Mouse (Mus musculus) kidney, embryonic 14.5 days (tissue): ENCODE data around the gene Zhx3. TPM values are rescaled to one million over a fixed set of nuclear protein-coding genes. Genes with fewer than 3 reads are reported as not detected.

ENCODE experiments used
- ATAC-seq: fragments of 200-750 bp; cut with Nextera tagmentation; 2 replicates; pipeline ENCODE4 v1.8.0; 2017; ENCODE audit warnings: moderate number of reproducible peaks, mild to moderate bottlenecking, moderate TSS enrichment, moderate library complexity; ENCODE audit not compliant: low FRiP score, low TSS enrichment
- H3K27ac ChIP-seq: fragments of 300-500 bp; sonication (generic); 2 replicates; pipeline ENCODE4 v1.5.1; 2014; ENCODE audit warnings: low read depth, mild to moderate bottlenecking, low read length, moderate library complexity, mixed read lengths
- H3K27me3 ChIP-seq: fragments of 300-500 bp; sonication (generic); 2 replicates; pipeline ENCODE4 v1.6.1; 2014; ENCODE audit warnings: mild to moderate bottlenecking, low read length; ENCODE audit not compliant: control insufficient read depth, insufficient read depth
- H3K36me3 ChIP-seq: fragments of 300-500 bp; sonication (generic); 2 replicates; pipeline ENCODE4 v1.6.1; 2014; ENCODE audit warnings: low read length, mixed read lengths; ENCODE audit not compliant: control insufficient read depth, insufficient read depth
- H3K4me1 ChIP-seq: fragments of 300-500 bp; sonication (generic); 2 replicates; pipeline ENCODE4 v1.6.1; 2014; ENCODE audit warnings: low read length, mixed read lengths; ENCODE audit not compliant: control insufficient read depth, insufficient read depth
- H3K4me2 ChIP-seq: fragments of 300-500 bp; sonication (generic); replicated peaks from 2 replicates; pipeline ENCODE4 v1.6.1; 2014; ENCODE audit warnings: low read depth, mild to moderate bottlenecking, low read length
- H3K4me3 ChIP-seq: fragments of 300-500 bp; sonication (generic); 2 replicates; pipeline ENCODE4 v1.5.1; 2014; ENCODE audit warnings: mild to moderate bottlenecking, low read length
- H3K9ac ChIP-seq: fragments of 300-500 bp; sonication (generic); 2 replicates; pipeline ENCODE4 v1.6.1; 2014; ENCODE audit warnings: low read depth, mild to moderate bottlenecking, low read length, moderate library complexity
- H3K9me3 ChIP-seq: fragments of 300-500 bp; sonication (generic); 2 replicates; pipeline ENCODE4 v1.6.1; 2016; ENCODE audit warnings: low read length; ENCODE audit not compliant: control insufficient read depth
- WGBS: fragments of 180-500 bp; shearing (Covaris S2); extraction: QIAGEN DNeasy Blood & Tissue Kit; methylation state at CpG from one replicate; pipeline ENCODE4 v1.1.7; 2014; 5-methylcytosine and 5-hydroxymethylcytosine counted together
- polyA plus RNA-seq: library from polyadenylated mRNA; unstranded; fragments of >200 nt; fragmentation: Nextera tagmentation; extraction: Ambion mirVana; gene quantifications from 2 replicates; pipeline ENCODE4 v1.2.1, GENCODE M21; 2014

The Zhx3 gene
- polyA plus RNA-seq, 1 experiment from 2014 or later: 10.2 TPM

GRCm38 (mm10) chr2:160780834-160781219, 92.0 kb downstream of the Zhx3 start:
- no peak overlapping the region for H3K4me2 ChIP-seq
- no peaks in the 10 kb centered on the region for H3K4me1 ChIP-seq
- no peaks in the 10 kb centered on the region for H3K27me3 ChIP-seq
- no peak for ATAC-seq
- H3K27ac ChIP-seq: no peak overlapping the region
- 95% methylated on average over 2 of the region's 2 CpGs for WGBS
- no peak overlapping the region for H3K4me3 ChIP-seq
- H3K9ac ChIP-seq: no peak overlapping the region
- no peaks in the 10 kb centered on the region for H3K9me3 ChIP-seq
- H3K36me3 ChIP-seq: no peaks in the 10 kb centered on the region; the same call in 1 of the 2 replicates

GRCm38 (mm10) chr2:160780154-160780833, 92.5 kb downstream of the Zhx3 start:
- WGBS: 87% methylated on average over 13 of the region's 13 CpGs
- no peak for ATAC-seq
- no peak overlapping the region for H3K4me3 ChIP-seq
- no peaks in the 10 kb centered on the region; the same call in 1 of the 2 replicates for H3K36me3 ChIP-seq
- no peaks in the 10 kb centered on the region for H3K27me3 ChIP-seq
- no peaks in the 10 kb centered on the region for H3K9me3 ChIP-seq
- no peak overlapping the region for H3K9ac ChIP-seq
- H3K4me1 ChIP-seq: no peaks in the 10 kb centered on the region
- H3K27ac ChIP-seq: no peak overlapping the region
- no peak overlapping the region for H3K4me2 ChIP-seq

- 82% methylated on average over 2 of the region's 2 CpGs for WGBS
- Histone ChIP-seq H3K27me3 (no peaks in the 10 kb centered on the region), H3K4me1 (no peaks in the 10 kb centered on the region), H3K9me3 (no peaks in the 10 kb centered on the region), H3K36me3 (no peaks in the 10 kb centered on the region; the same call in 1 of the 2 replicates), H3K4me3 (no peak overlapping the region), H3K9ac (no peak overlapping the region), H3K27ac (no peak overlapping the region), H3K4me2 (no peak overlapping the region)
- no peak for ATAC-seq
Measured at GRCm38 (mm10) chr2:160778034-160778433, 94.8 kb downstream of the Zhx3 start.

GRCm38 (mm10) chr2:160771325-160772276, 101.2 kb downstream of the Zhx3 start:
- Histone ChIP-seq H3K9me3 (no peaks in the 10 kb centered on the region), H3K4me3 (no peak overlapping the region), H3K9ac (no peak overlapping the region), H3K4me2 (no peak overlapping the region), H3K27me3 (no peaks in the 10 kb centered on the region), H3K4me1 (no peaks in the 10 kb centered on the region), H3K27ac (no peak overlapping the region), H3K36me3 (peaks cover 9% of the 10 kb centered on the region; the same call in 1 of the 2 replicates)
- no peak for ATAC-seq
- 87% methylated on average over 8 of the region's 8 CpGs for WGBS

- no peaks in the 10 kb centered on the region for H3K9me3 ChIP-seq
- H3K4me3 ChIP-seq: no peak overlapping the region
- H3K27me3 ChIP-seq: no peaks in the 10 kb centered on the region
- H3K9ac ChIP-seq: no peak overlapping the region
- no peak overlapping the region for H3K4me2 ChIP-seq
- WGBS: 86% methylated on average over 1 of the region's 1 CpGs
- H3K27ac ChIP-seq: no peak overlapping the region
- no peak for ATAC-seq
- H3K36me3 ChIP-seq: peaks cover 9% of the 10 kb centered on the region; the same call in 1 of the 2 replicates
- no peaks in the 10 kb centered on the region for H3K4me1 ChIP-seq
Measured at GRCm38 (mm10) chr2:160770871-160771270, 101.9 kb downstream of the Zhx3 start.

GRCm38 (mm10) chr2:160770409-160770808, 102.4 kb downstream of the Zhx3 start:
- no peak for ATAC-seq
- no peak overlapping the region for H3K4me3 ChIP-seq
- H3K9me3 ChIP-seq: no peaks in the 10 kb centered on the region
- H3K4me1 ChIP-seq: no peaks in the 10 kb centered on the region
- peaks cover 9% of the 10 kb centered on the region; the same call in 1 of the 2 replicates for H3K36me3 ChIP-seq
- H3K4me2 ChIP-seq: no peak overlapping the region
- H3K27me3 ChIP-seq: no peaks in the 10 kb centered on the region
- no peak overlapping the region for H3K27ac ChIP-seq
- H3K9ac ChIP-seq: no peak overlapping the region

- ATAC-seq: no peak
- 92% methylated on average over 2 of the region's 2 CpGs for WGBS
- H3K36me3 ChIP-seq: peaks cover 18% of the 10 kb centered on the region; the same call in 1 of the 2 replicates
Measured at GRCm38 (mm10) chr2:160768997-160769396, 103.8 kb downstream of the Zhx3 start.

GRCm38 (mm10) chr2:160768097-160768695, 104.6 kb downstream of the Zhx3 start:
- Histone ChIP-seq H3K36me3 (peaks cover 25% of the 10 kb centered on the region), H3K4me1 (no peaks in the 10 kb centered on the region), H3K9ac (no peak overlapping the region), H3K27ac (no peak overlapping the region), H3K27me3 (no peaks in the 10 kb centered on the region), H3K9me3 (no peaks in the 10 kb centered on the region), H3K4me3 (no peak overlapping the region), H3K4me2 (no peak overlapping the region)
- 85% methylated on average over 4 of the region's 4 CpGs for WGBS
- ATAC-seq: no peak

More at GRCm38 (mm10) chr2:160768997-160769396, 103.8 kb downstream of the Zhx3 start:
- no peaks in the 10 kb centered on the region for H3K9me3 ChIP-seq
- H3K4me1 ChIP-seq: no peaks in the 10 kb centered on the region
- no peak overlapping the region for H3K9ac ChIP-seq
- H3K27ac ChIP-seq: no peak overlapping the region; the same call in 1 of the 2 replicates
- H3K27me3 ChIP-seq: no peaks in the 10 kb centered on the region
- no peak overlapping the region for H3K4me3 ChIP-seq
- no peak overlapping the region for H3K4me2 ChIP-seq
